Mouse (Mus musculus): ENCODE measurements around the gene Ints12. TPM values are rescaled to one million over a fixed set of nuclear protein-coding genes. Genes with fewer than 3 reads are reported as not detected.

Gene Ints12
- polyA plus RNA-seq, 1 experiment from 2014 or later: 20.5 TPM

GRCm38 (mm10) chr3:133113281-133113680 lies 21.6 kb downstream of the Ints12 start:
- Histone ChIP-seq H3K9ac (ENCODE audit: low read depth, low read length) (no peak overlapping the region), H3K4me3 (ENCODE audit: low read length) (no peak overlapping the region), H3K27me3 (replicated peaks; ENCODE audit: control insufficient read depth, insufficient read depth, low read length) (no peaks in the 10 kb centered on the region), H3K4me1 (ENCODE audit: control insufficient read depth, insufficient read depth, low read length) (no peaks in the 10 kb centered on the region), H3K27ac (ENCODE audit: low read length) (no peak overlapping the region), H3K36me3 (ENCODE audit: control insufficient read depth, insufficient read depth, low read length) (0 out of 2 replicates have a peak, but pooled peaks cover 5% of the 10 kb centered on the region), H3K4me2 (ENCODE audit: low read depth, low read length) (no peak overlapping the region), H3K9me3 (ENCODE audit: control insufficient read depth, low read length) (no peaks in the 10 kb centered on the region)
- 60% methylated on average over 1 of the region's 1 CpGs for whole genome bisulfite sequencing
- ATAC-seq: no peak

- Histone ChIP-seq H3K4me1 (ENCODE audit: control insufficient read depth, insufficient read depth, low read length) (no peaks in the 10 kb centered on the region), H3K4me3 (ENCODE audit: low read length) (no peak overlapping the region), H3K9me3 (ENCODE audit: control insufficient read depth, low read length) (no peaks in the 10 kb centered on the region), H3K4me2 (ENCODE audit: low read depth, low read length) (no peak overlapping the region), H3K36me3 (ENCODE audit: control insufficient read depth, insufficient read depth, low read length) (no peaks in the 10 kb centered on the region), H3K27me3 (replicated peaks; ENCODE audit: control insufficient read depth, insufficient read depth, low read length) (no peaks in the 10 kb centered on the region), H3K9ac (ENCODE audit: low read depth, low read length) (no peak overlapping the region), H3K27ac (ENCODE audit: low read length) (no peak overlapping the region)
- no peak for ATAC-seq
- WGBS: 95% methylated on average over 5 of the region's 5 CpGs
These were observed 39.7 kb downstream of the Ints12 start for GRCm38 (mm10) chr3:133131372-133131771.

GRCm38 (mm10) chr3:133132611-133133010 lies 41.0 kb downstream of the Ints12 start:
- no peaks in the 10 kb centered on the region for H3K9me3 ChIP-seq (ENCODE audit: control insufficient read depth, low read length)
- no peaks in the 10 kb centered on the region for H3K27me3 ChIP-seq (replicated peaks; ENCODE audit: control insufficient read depth, insufficient read depth, low read length)
- no peak for ATAC-seq
- H3K4me2 ChIP-seq (ENCODE audit: low read depth, low read length): no peak overlapping the region
- WGBS: 78% methylated on average over 8 of the region's 8 CpGs
- no peak overlapping the region for H3K9ac ChIP-seq (ENCODE audit: low read depth, low read length)
- no peaks in the 10 kb centered on the region for H3K4me1 ChIP-seq (ENCODE audit: control insufficient read depth, insufficient read depth, low read length)
- H3K36me3 ChIP-seq (ENCODE audit: control insufficient read depth, insufficient read depth, low read length): no peaks in the 10 kb centered on the region
- no peak overlapping the region for H3K4me3 ChIP-seq (ENCODE audit: low read length)
- no peak overlapping the region for H3K27ac ChIP-seq (ENCODE audit: low read length)

- WGBS: 89% methylated on average over 6 of the region's 6 CpGs
- H3K36me3 ChIP-seq (ENCODE audit: control insufficient read depth, insufficient read depth, low read length): no peaks in the 10 kb centered on the region
- no peak for ATAC-seq
These were observed 50.2 kb downstream of the Ints12 start for GRCm38 (mm10) chr3:133141877-133142276.

GRCm38 (mm10) chr3:133144511-133145147 lies 53.0 kb downstream of the Ints12 start:
- H3K9me3 ChIP-seq (ENCODE audit: control insufficient read depth, low read length): no peaks in the 10 kb centered on the region
- ATAC-seq: no peak
- 78% methylated on average over 6 of the region's 6 CpGs for WGBS

More at GRCm38 (mm10) chr3:133141877-133142276, 50.2 kb downstream of the Ints12 start:
- Histone ChIP-seq H3K4me2 (ENCODE audit: low read depth, low read length) (no peak overlapping the region), H3K27me3 (replicated peaks; ENCODE audit: control insufficient read depth, insufficient read depth, low read length) (no peaks in the 10 kb centered on the region), H3K4me1 (ENCODE audit: control insufficient read depth, insufficient read depth, low read length) (no peaks in the 10 kb centered on the region), H3K4me3 (ENCODE audit: low read length) (no peak overlapping the region), H3K27ac (ENCODE audit: low read length) (no peak overlapping the region), H3K9me3 (ENCODE audit: control insufficient read depth, low read length) (no peaks in the 10 kb centered on the region), H3K9ac (ENCODE audit: low read depth, low read length) (no peak overlapping the region)

GRCm38 (mm10) chr3:133151629-133152028 lies 60.0 kb downstream of the Ints12 start:
- Histone ChIP-seq H3K27ac (ENCODE audit: low read length) (no peak overlapping the region), H3K9ac (ENCODE audit: low read depth, low read length) (no peak overlapping the region), H3K36me3 (ENCODE audit: control insufficient read depth, insufficient read depth, low read length) (no peaks in the 10 kb centered on the region), H3K4me3 (ENCODE audit: low read length) (no peak overlapping the region), H3K27me3 (replicated peaks; ENCODE audit: control insufficient read depth, insufficient read depth, low read length) (no peaks in the 10 kb centered on the region), H3K4me1 (ENCODE audit: control insufficient read depth, insufficient read depth, low read length) (no peaks in the 10 kb centered on the region), H3K4me2 (ENCODE audit: low read depth, low read length) (no peak overlapping the region), H3K9me3 (ENCODE audit: control insufficient read depth, low read length) (no peaks in the 10 kb centered on the region)
- 84% methylated on average over 6 of the region's 6 CpGs for WGBS
- no peak for ATAC-seq

More at GRCm38 (mm10) chr3:133144511-133145147, 53.0 kb downstream of the Ints12 start:
- H3K27me3 ChIP-seq (replicated peaks; ENCODE audit: control insufficient read depth, insufficient read depth, low read length): no peaks in the 10 kb centered on the region
- no peaks in the 10 kb centered on the region for H3K4me1 ChIP-seq (ENCODE audit: control insufficient read depth, insufficient read depth, low read length)
- no peak overlapping the region for H3K4me2 ChIP-seq (ENCODE audit: low read depth, low read length)
- H3K4me3 ChIP-seq (ENCODE audit: low read length): no peak overlapping the region
- no peaks in the 10 kb centered on the region for H3K36me3 ChIP-seq (ENCODE audit: control insufficient read depth, insufficient read depth, low read length)
- no peak overlapping the region for H3K9ac ChIP-seq (ENCODE audit: low read depth, low read length)
- no peak overlapping the region for H3K27ac ChIP-seq (ENCODE audit: low read length)

- H3K9ac ChIP-seq (ENCODE audit: low read depth, low read length): no peak overlapping the region
- no peak overlapping the region for H3K27ac ChIP-seq (ENCODE audit: low read length)
- H3K36me3 ChIP-seq (ENCODE audit: control insufficient read depth, insufficient read depth, low read length): no peaks in the 10 kb centered on the region
- H3K4me1 ChIP-seq (ENCODE audit: control insufficient read depth, insufficient read depth, low read length): no peaks in the 10 kb centered on the region
- no peaks in the 10 kb centered on the region for H3K9me3 ChIP-seq (ENCODE audit: control insufficient read depth, low read length)
- WGBS: 77% methylated on average over 1 of the region's 1 CpGs
- ATAC-seq: no peak
- no peaks in the 10 kb centered on the region for H3K27me3 ChIP-seq (replicated peaks; ENCODE audit: control insufficient read depth, insufficient read depth, low read length)
- no peak overlapping the region for H3K4me3 ChIP-seq (ENCODE audit: low read length)
- no peak overlapping the region for H3K4me2 ChIP-seq (ENCODE audit: low read depth, low read length)
These were observed 61.2 kb downstream of the Ints12 start for GRCm38 (mm10) chr3:133152831-133153230.

- peaks cover 3% of the 10 kb centered on the region; the same call in 1 of the 2 replicates for H3K4me1 ChIP-seq (ENCODE audit: control insufficient read depth, insufficient read depth, low read length)
- no peak overlapping the region for H3K27ac ChIP-seq (ENCODE audit: low read length)
- no peaks in the 10 kb centered on the region for H3K36me3 ChIP-seq (ENCODE audit: control insufficient read depth, insufficient read depth, low read length)
- 66% methylated on average over 6 of the region's 6 CpGs for WGBS
- H3K4me3 ChIP-seq (ENCODE audit: low read length): no peak overlapping the region
- no peaks in the 10 kb centered on the region for H3K9me3 ChIP-seq (ENCODE audit: control insufficient read depth, low read length)
- no peak overlapping the region for H3K9ac ChIP-seq (ENCODE audit: low read depth, low read length)
- ATAC-seq: no peak
- no peak overlapping the region for H3K4me2 ChIP-seq (ENCODE audit: low read depth, low read length)
- no peaks in the 10 kb centered on the region for H3K27me3 ChIP-seq (replicated peaks; ENCODE audit: control insufficient read depth, insufficient read depth, low read length)
These were observed 62.0 kb downstream of the Ints12 start for GRCm38 (mm10) chr3:133153629-133154028.

- Histone ChIP-seq H3K4me1 (ENCODE audit: control insufficient read depth, insufficient read depth, low read length) (peaks cover 3% of the 10 kb centered on the region; the same call in 1 of the 2 replicates), H3K27ac (ENCODE audit: low read length) (no peak overlapping the region), H3K9ac (ENCODE audit: low read depth, low read length) (no peak overlapping the region), H3K4me2 (ENCODE audit: low read depth, low read length) (no peak overlapping the region), H3K9me3 (ENCODE audit: control insufficient read depth, low read length) (no peaks in the 10 kb centered on the region), H3K36me3 (ENCODE audit: control insufficient read depth, insufficient read depth, low read length) (no peaks in the 10 kb centered on the region), H3K4me3 (ENCODE audit: low read length) (no peak overlapping the region), H3K27me3 (replicated peaks; ENCODE audit: control insufficient read depth, insufficient read depth, low read length) (no peaks in the 10 kb centered on the region)
- ATAC-seq: no peak
- 81% methylated on average over 8 of the region's 8 CpGs for WGBS
These were observed 63.0 kb downstream of the Ints12 start for GRCm38 (mm10) chr3:133154683-133155082.

GRCm38 (mm10) chr3:133158260-133158659 lies 66.6 kb downstream of the Ints12 start:
- H3K9ac ChIP-seq (ENCODE audit: low read depth, low read length): no peak overlapping the region
- 0 out of 2 replicates have a peak, but pooled peaks have one; percentile 28 for ATAC-seq
- H3K9me3 ChIP-seq (ENCODE audit: control insufficient read depth, low read length): no peaks in the 10 kb centered on the region
- H3K36me3 ChIP-seq (ENCODE audit: control insufficient read depth, insufficient read depth, low read length): no peaks in the 10 kb centered on the region
- H3K4me3 ChIP-seq (ENCODE audit: low read length): no peak overlapping the region
- no peaks in the 10 kb centered on the region for H3K27me3 ChIP-seq (replicated peaks; ENCODE audit: control insufficient read depth, insufficient read depth, low read length)
- WGBS: 30% methylated on average over 5 of the region's 5 CpGs
- no peak overlapping the region for H3K27ac ChIP-seq (ENCODE audit: low read length)
- no peak overlapping the region for H3K4me2 ChIP-seq (ENCODE audit: low read depth, low read length)
- peaks cover 3% of the 10 kb centered on the region; the same call in 1 of the 2 replicates for H3K4me1 ChIP-seq (ENCODE audit: control insufficient read depth, insufficient read depth, low read length)

All from intestine, embryonic 16.5 days (tissue).